Mouse (Mus musculus) cortical plate, adult 2 months (tissue): Measurements from ENCODE around the gene Zmym6. TPM values are rescaled to one million over a fixed set of nuclear protein-coding genes. Genes with fewer than 3 reads are reported as not detected.

Source experiments
- H3K27ac ChIP-seq: fragments of 200-500 bp; 2 replicates; pipeline ENCODE4 v1.5.1; 2012; ENCODE audit warnings: low read length, control low read depth, inconsistent platforms; ENCODE audit not compliant: insufficient read depth
- H3K4me1 ChIP-seq: fragments of 200-500 bp; 2 replicates; pipeline ENCODE4 v1.6.1; 2011; ENCODE audit warnings: low read length; ENCODE audit not compliant: control insufficient read depth, insufficient read depth
- H3K4me3 ChIP-seq: fragments of 200-500 bp; 2 replicates; pipeline ENCODE4 v1.5.1; 2011; ENCODE audit warnings: mild to moderate bottlenecking, low read length, control low read depth; ENCODE audit not compliant: insufficient read depth
- CTCF ChIP-seq: fragments of 200-500 bp; IDR thresholded peaks from 2 replicates; pipeline ENCODE4 v1.5.1; 2011; ENCODE audit warnings: mild to moderate bottlenecking, control low read depth, low read length; ENCODE audit not compliant: insufficient read depth; ENCODE audit errors: extremely low read depth
- POLR2A ChIP-seq: fragments of 200-500 bp; IDR thresholded peaks from 2 replicates; pipeline ENCODE4 v1.6.1; 2011; ENCODE audit warnings: mild to moderate bottlenecking, low read length, control low read depth; ENCODE audit not compliant: insufficient read depth; ENCODE audit errors: extremely low read depth
- polyA plus RNA-seq: library from polyadenylated mRNA; depleted of rRNA; stranded (reverse); fragments of >200 nt; gene quantifications from 2 replicates; pipeline ENCODE4 v1.2.3, GENCODE M21; 2012

The Zmym6 gene
- polyA plus RNA-seq, 1 experiment = 40.3 TPM

DNA sequence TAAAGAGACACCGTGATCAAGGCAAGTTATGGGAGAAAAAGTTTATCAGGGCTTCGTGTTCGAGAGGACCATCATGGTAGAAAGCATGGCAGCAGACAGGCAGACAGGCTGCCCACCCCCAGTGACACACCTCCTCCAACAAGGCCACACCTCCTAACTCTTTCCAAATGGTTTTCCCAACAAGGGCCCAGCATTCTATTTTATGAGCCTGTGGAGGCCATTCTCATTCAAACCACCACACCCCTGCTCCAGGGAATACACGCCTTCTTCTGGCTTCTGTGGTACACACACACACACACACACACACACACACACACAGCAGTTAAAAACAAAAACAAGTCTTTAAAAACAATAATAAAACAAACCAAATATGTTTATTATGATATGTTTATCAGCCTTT lies 80.6 kb downstream of the Zmym6 start:
- Histone ChIP-seq H3K4me1 (no peaks in the 10 kb centered on the region), H3K27ac (no peak overlapping the region), H3K4me3 (no peak overlapping the region)
- TF ChIP-seq POLR2A = no peak
- no peak for TF ChIP-seq CTCF

DNA sequence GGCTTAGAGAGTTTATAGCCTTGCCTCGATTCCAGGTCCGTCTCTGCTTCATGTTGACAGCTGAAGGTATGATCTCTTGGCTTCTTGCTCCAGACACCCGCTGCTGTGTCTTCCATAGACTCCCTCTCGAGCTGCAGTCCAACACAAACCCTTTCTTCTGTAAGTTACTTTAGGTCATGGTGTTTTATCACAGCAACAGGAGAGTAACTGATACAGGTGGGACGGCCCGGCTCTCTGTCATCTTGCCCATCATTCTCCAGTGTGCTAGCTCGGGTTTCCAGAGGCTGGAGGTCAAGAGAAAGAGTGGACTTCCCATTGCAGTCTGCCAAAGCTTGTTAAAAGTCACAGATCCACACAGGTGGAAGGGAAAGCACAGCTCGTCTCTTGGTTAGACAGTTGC lies 86.7 kb downstream of the Zmym6 start:
- H3K27ac ChIP-seq = no peak overlapping the region
- TF ChIP-seq CTCF (no peak), POLR2A (no peak)
- no peak overlapping the region for H3K4me3 ChIP-seq
- H3K4me1 ChIP-seq = no peaks in the 10 kb centered on the region

DNA sequence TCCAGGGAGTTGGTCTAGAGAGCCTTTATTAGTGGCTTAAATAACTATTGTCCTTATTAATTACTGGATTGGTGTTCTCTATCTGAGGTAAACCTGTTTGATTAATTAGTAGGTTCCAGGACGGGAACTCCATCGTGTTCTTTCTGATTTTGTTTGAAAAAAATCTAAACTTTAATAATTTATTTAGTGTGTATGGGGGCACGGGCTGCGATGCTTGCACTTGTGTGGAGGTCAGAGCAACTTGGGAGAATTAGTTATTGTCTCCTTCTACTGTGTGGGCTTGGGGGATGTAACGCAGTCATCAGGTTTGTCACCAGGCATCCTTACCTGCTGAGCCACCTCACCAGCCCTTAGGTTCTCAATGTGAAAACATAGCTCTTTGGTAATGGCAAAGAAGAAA lies 89.9 kb downstream of the Zmym6 start:
- Histone ChIP-seq H3K27ac (no peak overlapping the region), H3K4me3 (no peak overlapping the region), H3K4me1 (no peaks in the 10 kb centered on the region)
- no peak for TF ChIP-seq POLR2A
- TF ChIP-seq CTCF = no peak

DNA sequence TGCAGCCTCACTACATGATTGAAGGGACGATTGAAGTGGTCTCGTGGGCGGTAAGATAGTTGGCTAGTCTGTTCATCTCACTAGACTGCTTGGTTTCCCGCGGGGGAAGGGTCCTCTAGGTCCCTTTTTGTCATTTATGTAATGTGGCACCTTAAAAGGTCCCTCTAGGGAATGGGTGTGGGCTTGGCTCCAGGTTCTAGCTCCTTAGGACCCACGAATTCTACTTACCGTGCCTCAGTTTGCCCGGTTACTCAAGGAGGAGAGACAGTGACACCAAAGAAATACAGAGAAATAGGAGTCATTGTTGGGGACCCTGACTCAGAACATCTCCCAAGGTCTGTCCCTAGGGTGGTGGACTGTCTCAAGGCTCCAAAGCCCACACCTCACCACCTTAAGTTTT lies 90.5 kb downstream of the Zmym6 start:
- H3K4me3 ChIP-seq = peak overlapping the region; percentile 55; the same call in 1 of the 2 replicates
- H3K27ac ChIP-seq = no peak overlapping the region
- TF ChIP-seq POLR2A = no peak
- no peak for TF ChIP-seq CTCF
- no peaks in the 10 kb centered on the region for H3K4me1 ChIP-seq

DNA sequence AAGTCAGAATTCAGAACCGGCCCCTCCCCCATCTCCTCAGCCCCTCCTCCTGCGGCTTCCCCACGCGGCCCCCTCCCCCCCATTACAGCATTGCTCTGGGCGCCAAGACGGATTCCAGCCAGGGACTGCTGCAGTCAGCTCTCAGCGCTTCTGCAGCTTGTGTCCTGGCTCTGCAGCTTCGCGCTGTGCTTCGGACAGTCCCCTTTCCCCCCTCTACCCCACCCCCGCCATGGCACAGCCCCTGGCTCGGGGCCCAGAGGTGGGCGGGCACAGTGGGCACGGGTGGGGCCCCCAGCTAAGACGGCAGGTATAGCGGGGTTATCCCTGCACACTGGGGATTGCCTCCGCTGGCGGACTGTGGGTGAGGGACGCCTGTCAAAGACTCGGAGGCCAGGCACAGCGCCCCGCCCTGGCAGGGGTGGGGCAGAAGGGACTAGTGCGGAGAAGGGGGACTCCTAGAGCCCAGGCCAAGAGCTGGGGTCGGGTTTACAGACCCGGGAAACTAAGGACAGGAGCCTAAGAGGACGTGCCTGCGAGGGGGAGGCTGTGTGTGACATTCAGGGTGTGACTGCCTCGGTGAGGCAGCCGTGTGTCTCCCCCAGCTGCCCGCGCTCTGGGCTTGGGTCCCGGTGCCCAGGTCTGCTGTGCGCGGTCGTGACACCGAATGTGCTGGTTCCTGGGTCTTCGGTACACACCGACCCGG lies 91.2 kb downstream of the Zmym6 start:
- Histone ChIP-seq H3K4me3 (peak overlapping the region; percentile 55), H3K4me1 (no peaks in the 10 kb centered on the region), H3K27ac (peak overlapping the region; percentile 97)
- TF ChIP-seq CTCF (no peak), POLR2A (peak; percentile 45; the same call in 1 of the 2 replicates)

DNA sequence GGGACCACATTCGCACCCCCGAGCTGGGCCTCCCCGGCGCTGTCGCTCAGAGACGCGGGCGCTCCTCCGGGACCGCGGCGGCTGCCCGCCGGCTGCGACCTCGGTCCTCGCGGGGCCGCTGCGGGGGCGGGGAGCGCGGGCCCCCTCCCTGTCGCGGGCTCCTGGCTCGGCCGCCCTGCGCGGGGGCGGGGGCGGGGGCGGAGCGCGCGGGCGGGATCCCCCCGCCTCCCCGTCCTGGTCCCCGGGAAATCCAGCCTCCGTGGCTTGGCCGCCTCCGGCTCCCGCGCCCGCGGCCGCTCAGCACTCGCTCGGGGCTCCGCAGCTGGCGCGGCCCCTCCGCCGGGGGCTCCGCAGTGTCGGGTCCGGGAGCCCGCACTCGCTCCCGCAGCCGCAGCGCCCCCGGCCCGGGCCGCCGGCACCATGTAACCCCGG lies 91.7 kb downstream of the Zmym6 start, which contains the start of gene Dlgap3:
Dlgap3 (plus strand) TSS at position 291 of the 432 bp plus-strand sequence.
- Histone ChIP-seq H3K27ac (peak within 1 kb of the TSS; percentile 97), H3K4me1 (no peaks in the 10 kb centered on the region), H3K4me3 (peak within 1 kb of the TSS; percentile 55)
- TF ChIP-seq CTCF (no peak), POLR2A (no peak)

DNA sequence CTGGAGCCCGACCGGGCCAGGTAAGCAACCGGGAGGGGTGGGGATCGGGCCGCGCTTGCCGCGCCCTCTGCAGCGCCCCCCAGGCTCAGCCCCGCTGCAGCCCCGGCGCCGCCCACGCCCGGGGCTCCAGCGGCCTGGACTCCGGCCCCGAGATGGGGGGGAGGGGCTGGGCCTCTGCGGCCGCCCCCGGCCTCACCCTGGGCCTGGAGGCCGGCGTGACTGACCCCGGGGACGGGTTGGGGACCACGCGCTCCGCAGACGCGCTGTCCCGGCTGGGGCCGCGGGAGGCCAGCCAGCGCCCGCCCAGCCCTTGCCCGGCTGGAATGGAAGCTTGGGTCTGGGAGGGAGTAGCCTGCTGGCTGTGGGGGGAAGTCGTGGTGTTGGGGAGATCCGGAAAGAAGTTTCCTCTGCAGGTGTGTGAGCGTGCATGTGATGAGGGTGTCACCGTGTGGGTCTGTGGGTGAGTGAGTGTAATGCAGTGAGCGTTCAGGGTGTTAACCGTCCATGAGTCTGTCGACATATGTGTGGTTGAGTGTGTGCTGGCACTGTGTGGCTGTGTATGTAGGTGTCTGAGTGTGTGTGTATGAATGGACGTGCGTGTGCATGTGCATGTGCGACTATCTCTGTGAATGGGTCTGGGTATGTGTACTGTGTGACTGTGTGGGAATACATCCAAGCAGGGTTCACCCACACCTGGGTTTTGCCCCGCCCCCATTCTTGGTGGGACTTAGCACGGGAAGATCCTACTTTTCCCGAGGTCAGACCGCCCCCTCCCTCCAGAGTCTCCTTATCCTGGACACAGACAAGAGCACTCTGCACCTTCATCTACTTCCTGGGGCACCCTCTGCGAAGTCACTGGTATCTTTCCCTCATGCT lies 92.4 kb downstream of the Zmym6 start:
- H3K4me3 ChIP-seq = peak overlapping the region; percentile 55
- H3K27ac ChIP-seq = peak overlapping the region; percentile 95
- TF ChIP-seq POLR2A (0 out of 2 replicates have a peak, but pooled peaks have one; percentile 16), CTCF (no peak)
- H3K4me1 ChIP-seq = no peaks in the 10 kb centered on the region

DNA sequence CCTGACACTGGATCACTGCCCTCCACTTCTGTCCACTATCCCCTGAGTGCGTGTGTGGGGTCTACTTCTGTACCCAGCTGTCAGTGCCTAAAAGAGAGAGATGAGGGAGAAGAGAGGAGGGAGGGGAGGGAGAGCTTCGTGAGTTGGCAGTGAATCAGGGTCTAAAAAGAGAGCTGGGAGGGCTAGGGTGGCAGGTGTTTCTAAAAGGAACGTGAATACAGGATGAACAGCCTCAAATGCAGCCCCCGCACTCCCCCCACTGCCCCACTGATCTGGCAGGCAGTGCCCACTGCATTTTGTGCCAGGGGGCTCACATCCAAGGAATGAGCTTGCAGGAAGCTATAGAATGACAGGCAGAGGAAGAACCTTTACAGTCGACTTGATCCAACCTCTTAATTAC lies 93.7 kb downstream of the Zmym6 start:
- H3K27ac ChIP-seq = peak overlapping the region; percentile 87
- H3K4me3 ChIP-seq = peak overlapping the region; percentile 55
- no peak for TF ChIP-seq CTCF
- TF ChIP-seq POLR2A = 0 out of 2 replicates have a peak, but pooled peaks have one; percentile 17
- H3K4me1 ChIP-seq = no peaks in the 10 kb centered on the region; the same call in 1 of the 2 replicates

DNA sequence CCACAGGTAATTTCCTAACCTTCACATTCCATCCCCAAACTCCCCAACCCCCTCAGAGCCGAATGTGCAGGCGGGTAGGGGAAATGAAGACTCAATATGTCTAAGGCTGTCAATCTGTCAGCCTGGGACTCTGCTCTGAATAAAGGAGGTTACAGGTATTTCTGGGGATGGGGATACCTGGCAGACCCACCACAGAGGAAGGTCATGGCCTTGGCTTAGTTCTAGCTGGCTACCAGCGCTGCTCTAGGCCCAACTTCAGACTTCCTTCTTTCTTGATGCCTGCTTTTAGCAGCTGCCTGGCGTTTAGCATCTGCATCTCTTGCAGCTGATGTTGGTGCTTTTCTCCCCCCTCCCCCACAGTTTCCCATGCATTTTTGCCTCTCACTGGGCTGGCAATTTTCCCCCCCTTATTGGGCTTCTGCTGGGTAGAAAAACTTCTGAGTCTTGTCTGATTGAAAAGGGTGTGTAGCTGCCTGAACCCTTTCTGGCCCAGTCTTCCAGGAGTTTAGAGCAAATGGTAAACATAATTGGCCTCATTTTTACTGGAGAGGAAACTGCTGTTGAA lies 94.2 kb downstream of the Zmym6 start:
- Histone ChIP-seq H3K27ac (peak overlapping the region; percentile 87), H3K4me3 (peak overlapping the region; percentile 55)
- TF ChIP-seq POLR2A = no peak
- no peak for TF ChIP-seq CTCF

DNA sequence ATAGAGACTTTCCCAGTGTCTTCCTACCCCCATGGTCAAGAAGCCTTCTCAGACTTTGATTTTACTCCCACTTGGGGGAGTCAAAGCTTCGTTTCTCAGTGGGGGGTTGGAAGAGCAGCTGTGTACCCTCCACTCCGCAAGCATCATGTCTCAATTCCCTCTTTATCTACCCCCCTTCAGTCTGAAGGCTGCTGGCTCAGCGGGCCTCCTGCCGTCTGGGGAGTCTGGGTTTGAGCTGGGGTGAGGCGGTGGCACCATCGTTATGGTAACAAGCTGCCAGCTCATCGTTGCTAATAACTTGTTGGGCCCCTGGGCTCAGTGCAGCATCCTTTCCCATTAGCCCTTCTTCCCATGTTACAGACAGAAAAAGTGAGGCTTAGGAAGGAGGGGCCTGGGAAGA lies 94.9 kb downstream of the Zmym6 start:
- TF ChIP-seq POLR2A (0 out of 2 replicates have a peak, but pooled peaks have one; percentile 10), CTCF (no peak)
- Histone ChIP-seq H3K27ac (peak overlapping the region; percentile 87), H3K4me3 (peak overlapping the region; percentile 55), H3K4me1 (peaks cover 2% of the 10 kb centered on the region)

More for the DNA sequence above, 94.2 kb downstream of the Zmym6 start:
- H3K4me1 ChIP-seq = no peaks in the 10 kb centered on the region; the same call in 1 of the 2 replicates
